Mouse (Mus musculus): Measurements from ENCODE around the gene Asl. TPM values are rescaled to one million over a fixed set of nuclear protein-coding genes. Genes with fewer than 3 reads are reported as not detected.

Gene Asl
- polyA plus RNA-seq, 1 experiment, result 40.4 TPM

DNA sequence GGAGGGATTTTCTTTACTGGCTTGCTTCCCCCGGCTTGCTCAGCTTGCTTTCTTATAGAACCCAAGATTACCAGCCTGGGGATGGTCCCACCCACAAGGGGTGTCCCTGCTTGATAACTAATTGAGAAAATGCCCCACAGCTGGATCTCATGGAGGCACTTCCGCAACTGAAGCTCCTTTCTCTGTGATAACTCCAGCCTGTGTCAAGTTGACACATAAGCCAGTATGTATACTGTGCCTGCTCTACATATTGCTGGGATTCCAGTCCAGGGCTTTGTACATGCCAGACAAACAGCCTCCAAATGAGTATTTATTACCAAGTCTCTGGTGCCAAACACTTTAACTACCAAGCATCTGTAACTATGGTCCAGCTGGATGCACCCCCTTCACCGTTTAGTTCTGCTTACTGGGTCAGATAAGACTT is 38.8 kb upstream of the Asl start:
- 77% methylated on average over 3 of the region's 3 CpGs for WGBS
- no peak for DNase-seq
- no peaks in the 10 kb centered on the region for H3K36me3 ChIP-seq (ENCODE audit: control insufficient read depth, insufficient read depth, low read length)

DNA sequence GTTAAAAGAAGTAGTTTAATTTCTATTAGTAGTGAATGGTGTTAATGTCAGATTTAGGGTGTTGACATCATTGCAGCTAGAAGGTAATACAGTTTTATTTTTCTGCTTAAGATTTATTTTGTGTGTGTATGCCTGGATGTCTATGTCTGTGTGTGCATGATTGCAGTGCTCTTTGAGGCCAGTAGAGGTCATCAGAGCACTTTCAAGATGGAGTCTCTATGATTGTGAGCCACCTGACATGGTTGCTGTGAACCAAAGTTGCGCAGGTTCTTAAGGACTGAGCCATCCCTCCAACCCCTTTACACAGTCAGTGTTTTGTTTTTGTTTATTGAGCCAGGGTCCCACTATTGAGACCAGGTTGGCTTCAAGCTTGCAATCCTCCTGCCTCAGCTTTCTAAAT is 36.5 kb upstream of the Asl start:
- WGBS, result 97% methylated on average over 1 of the region's 1 CpGs

More for the DNA sequence above, 38.8 kb upstream of the Asl start:
- H3K4me3 ChIP-seq (ENCODE audit: control insufficient read depth, insufficient read depth, low read length), result no peak overlapping the region
- H3K27me3 ChIP-seq (ENCODE audit: control insufficient read depth, insufficient read depth, low read length), result no peaks in the 10 kb centered on the region
- H3K27ac ChIP-seq (ENCODE audit: control insufficient read depth, insufficient read depth, low read length), result no peak overlapping the region
- H3K4me1 ChIP-seq (replicated peaks; ENCODE audit: control insufficient read depth, insufficient read depth, low read length), result no peaks in the 10 kb centered on the region
- TF ChIP-seq POLR2A (IDR thresholded peaks at IDR 0.05; ENCODE audit: control insufficient read depth, extremely low read depth, insufficient read depth, low read length, poor library complexity) (no peak), CTCF (IDR thresholded peaks at IDR 0.05; ENCODE audit: borderline replicate concordance, control insufficient read depth, extremely low read depth, insufficient read depth, low read length, poor library complexity) (no peak)

DNA sequence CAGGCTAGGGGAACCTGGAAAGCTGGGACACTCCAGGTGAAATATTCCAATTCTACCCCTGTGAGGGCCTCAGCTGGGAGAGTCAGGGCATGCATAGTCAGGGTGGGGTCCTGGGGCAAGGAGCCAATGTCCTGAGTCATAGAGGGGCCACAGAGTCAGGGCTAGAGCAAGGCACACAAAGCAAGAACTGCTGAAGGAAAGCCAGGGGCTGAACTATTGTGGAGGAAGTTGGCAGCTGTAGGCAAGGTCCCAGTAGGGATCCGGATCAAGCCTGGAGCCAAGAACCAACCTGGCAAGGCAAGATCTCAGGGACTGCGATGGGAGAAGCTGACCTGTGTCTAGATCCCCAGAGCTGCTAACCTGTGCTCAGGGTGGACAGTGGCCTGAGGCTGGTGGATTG is 34.7 kb upstream of the Asl start:
- 94% methylated on average over 2 of the region's 2 CpGs for WGBS

More for the DNA sequence above, 36.5 kb upstream of the Asl start:
- no peak for DNase-seq
- Histone ChIP-seq H3K27me3 (ENCODE audit: control insufficient read depth, insufficient read depth, low read length) (no peaks in the 10 kb centered on the region), H3K4me3 (ENCODE audit: control insufficient read depth, insufficient read depth, low read length) (no peak overlapping the region), H3K4me1 (replicated peaks; ENCODE audit: control insufficient read depth, insufficient read depth, low read length) (no peaks in the 10 kb centered on the region), H3K36me3 (ENCODE audit: control insufficient read depth, insufficient read depth, low read length) (peaks cover 1% of the 10 kb centered on the region; the same call in 1 of the 2 replicates), H3K27ac (ENCODE audit: control insufficient read depth, insufficient read depth, low read length) (no peak overlapping the region)
- no peak for TF ChIP-seq CTCF (IDR thresholded peaks at IDR 0.05; ENCODE audit: borderline replicate concordance, control insufficient read depth, extremely low read depth, insufficient read depth, low read length, poor library complexity)
- TF ChIP-seq POLR2A (IDR thresholded peaks at IDR 0.05; ENCODE audit: control insufficient read depth, extremely low read depth, insufficient read depth, low read length, poor library complexity), result no peak

GRCm38 (mm10) chr5:130062096-130062495 is 33.0 kb upstream of the Asl start:
- TF ChIP-seq CTCF (IDR thresholded peaks at IDR 0.05; ENCODE audit: borderline replicate concordance, control insufficient read depth, extremely low read depth, insufficient read depth, low read length, poor library complexity) (no peak), POLR2A (IDR thresholded peaks at IDR 0.05; ENCODE audit: control insufficient read depth, extremely low read depth, insufficient read depth, low read length, poor library complexity) (no peak)
- Histone ChIP-seq H3K27ac (ENCODE audit: control insufficient read depth, insufficient read depth, low read length) (no peak overlapping the region; the same call in 1 of the 2 replicates), H3K4me3 (ENCODE audit: control insufficient read depth, insufficient read depth, low read length) (no peak overlapping the region), H3K27me3 (ENCODE audit: control insufficient read depth, insufficient read depth, low read length) (no peaks in the 10 kb centered on the region), H3K36me3 (ENCODE audit: control insufficient read depth, insufficient read depth, low read length) (peaks cover 10% of the 10 kb centered on the region), H3K4me1 (replicated peaks; ENCODE audit: control insufficient read depth, insufficient read depth, low read length) (no peaks in the 10 kb centered on the region)
- WGBS, result 47% methylated on average over 2 of the region's 2 CpGs
- DNase-seq, result no peak

More for the DNA sequence above, 34.7 kb upstream of the Asl start:
- no peak for TF ChIP-seq POLR2A (IDR thresholded peaks at IDR 0.05; ENCODE audit: control insufficient read depth, extremely low read depth, insufficient read depth, low read length, poor library complexity)
- TF ChIP-seq CTCF (IDR thresholded peaks at IDR 0.05; ENCODE audit: borderline replicate concordance, control insufficient read depth, extremely low read depth, insufficient read depth, low read length, poor library complexity), result no peak
- no peak for DNase-seq
- no peak overlapping the region for H3K4me3 ChIP-seq (ENCODE audit: control insufficient read depth, insufficient read depth, low read length)
- no peaks in the 10 kb centered on the region for H3K27me3 ChIP-seq (ENCODE audit: control insufficient read depth, insufficient read depth, low read length)
- H3K27ac ChIP-seq (ENCODE audit: control insufficient read depth, insufficient read depth, low read length), result no peak overlapping the region
- peaks cover 10% of the 10 kb centered on the region for H3K36me3 ChIP-seq (ENCODE audit: control insufficient read depth, insufficient read depth, low read length)
- no peaks in the 10 kb centered on the region for H3K4me1 ChIP-seq (replicated peaks; ENCODE audit: control insufficient read depth, insufficient read depth, low read length)

- no peaks in the 10 kb centered on the region for H3K4me1 ChIP-seq (replicated peaks; ENCODE audit: control insufficient read depth, insufficient read depth, low read length)
- TF ChIP-seq CTCF (IDR thresholded peaks at IDR 0.05; ENCODE audit: borderline replicate concordance, control insufficient read depth, extremely low read depth, insufficient read depth, low read length, poor library complexity) (no peak), POLR2A (IDR thresholded peaks at IDR 0.05; ENCODE audit: control insufficient read depth, extremely low read depth, insufficient read depth, low read length, poor library complexity) (no peak)
- DNase-seq, result no peak
- H3K36me3 ChIP-seq (ENCODE audit: control insufficient read depth, insufficient read depth, low read length), result peaks cover 10% of the 10 kb centered on the region
- no peaks in the 10 kb centered on the region for H3K27me3 ChIP-seq (ENCODE audit: control insufficient read depth, insufficient read depth, low read length)
- H3K4me3 ChIP-seq (ENCODE audit: control insufficient read depth, insufficient read depth, low read length), result no peak overlapping the region
- no peak overlapping the region for H3K27ac ChIP-seq (ENCODE audit: control insufficient read depth, insufficient read depth, low read length)
- WGBS, result 92% methylated on average over 4 of the region's 4 CpGs
Observed at GRCm38 (mm10) chr5:130060329-130060665, 31.2 kb upstream of the Asl start.

DNA sequence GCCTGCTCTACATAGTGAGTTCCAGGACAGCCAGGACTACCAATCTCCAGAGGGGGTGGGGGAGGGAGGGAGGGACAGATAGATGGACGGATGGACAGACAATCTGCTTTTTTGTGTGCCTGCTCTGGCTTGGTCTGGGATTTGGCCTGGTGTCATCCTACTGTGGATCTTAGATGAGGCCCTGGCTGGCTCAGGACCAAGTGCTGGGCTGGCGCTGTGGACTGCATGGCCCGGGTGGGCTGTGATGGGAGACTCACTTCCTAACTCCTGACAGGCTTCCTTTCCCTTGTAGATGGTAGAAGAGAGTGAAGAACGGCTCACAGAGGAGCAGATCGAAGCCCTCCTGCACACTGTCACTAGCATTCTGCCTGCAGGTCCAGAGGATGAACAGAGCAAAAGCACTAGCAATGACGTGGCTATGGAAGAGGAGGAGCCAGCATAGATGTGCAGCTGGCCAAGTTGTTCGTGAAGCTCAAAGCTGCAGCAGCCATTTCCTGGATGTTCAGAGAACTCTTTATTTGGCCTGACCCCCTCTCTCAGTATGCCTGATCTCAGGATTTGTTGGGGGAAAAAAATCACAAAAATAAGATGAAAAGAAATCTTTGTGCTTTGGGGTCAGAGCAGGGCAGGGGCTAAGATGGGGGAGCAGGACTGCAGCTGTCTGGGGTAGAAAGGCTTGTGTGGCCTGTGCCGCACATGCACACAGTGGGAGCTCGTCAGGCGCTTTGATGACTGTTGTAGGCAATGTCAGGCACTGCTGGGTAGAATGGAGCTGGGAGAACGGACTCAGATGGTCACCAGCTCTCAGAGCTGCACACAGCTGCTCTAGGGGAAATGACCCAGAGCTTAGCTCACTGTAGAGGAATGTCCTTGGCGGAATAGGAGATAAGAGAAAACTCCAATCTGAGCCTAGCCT is 30.6 kb upstream of the Asl start:
- whole genome bisulfite sequencing, result 89% methylated on average over 12 of the region's 12 CpGs
- TF ChIP-seq CTCF (IDR thresholded peaks at IDR 0.05; ENCODE audit: borderline replicate concordance, control insufficient read depth, extremely low read depth, insufficient read depth, low read length, poor library complexity), result no peak
- no peak overlapping the region for H3K4me3 ChIP-seq (ENCODE audit: control insufficient read depth, insufficient read depth, low read length)
- H3K4me1 ChIP-seq (replicated peaks; ENCODE audit: control insufficient read depth, insufficient read depth, low read length), result no peaks in the 10 kb centered on the region
- H3K27ac ChIP-seq (ENCODE audit: control insufficient read depth, insufficient read depth, low read length), result no peak overlapping the region
- peaks cover 16% of the 10 kb centered on the region for H3K36me3 ChIP-seq (ENCODE audit: control insufficient read depth, insufficient read depth, low read length)
- H3K27me3 ChIP-seq (ENCODE audit: control insufficient read depth, insufficient read depth, low read length), result no peaks in the 10 kb centered on the region
- no peak for DNase-seq

Data from thymus, adult 2 months (tissue).